Mouse (Mus musculus) stomach, embryonic 16.5 days (tissue): ENCODE data around the gene Card19. TPM values are rescaled to one million over a fixed set of nuclear protein-coding genes. Genes with fewer than 3 reads are reported as not detected.

Source experiments
- ATAC-seq: fragments of 200-750 bp; cut with Nextera tagmentation; 2 replicates; pipeline ENCODE4 v1.8.0; 2017; ENCODE audit warnings: moderate number of reproducible peaks, moderate TSS enrichment; ENCODE audit not compliant: insufficient read depth, low FRiP score
- H3K27ac ChIP-seq: fragments of 300-500 bp; sonication (generic); 2 replicates; pipeline ENCODE4 v1.5.1; 2014; ENCODE audit warnings: low read length
- H3K27me3 ChIP-seq: fragments of 300-500 bp; sonication (generic); 2 replicates; pipeline ENCODE4 v1.6.1; 2014; ENCODE audit warnings: low read length, control low read depth, mixed read lengths; ENCODE audit not compliant: control insufficient read depth, insufficient read depth
- H3K36me3 ChIP-seq: fragments of 300-500 bp; sonication (generic); 2 replicates; pipeline ENCODE4 v1.6.1; 2014; ENCODE audit warnings: low read length; ENCODE audit not compliant: control insufficient read depth, insufficient read depth
- H3K4me1 ChIP-seq: fragments of 300-500 bp; sonication (generic); 2 replicates; pipeline ENCODE4 v1.6.1; 2014; ENCODE audit warnings: low read length, control low read depth, mixed read lengths; ENCODE audit not compliant: control insufficient read depth, insufficient read depth
- H3K4me2 ChIP-seq: fragments of 300-500 bp; sonication (generic); 2 replicates; pipeline ENCODE4 v1.6.1; 2014; ENCODE audit warnings: low read depth, low read length, mixed read lengths
- H3K4me3 ChIP-seq: fragments of 300-500 bp; sonication (generic); replicated peaks from 2 replicates; pipeline ENCODE4 v1.5.1; 2014; ENCODE audit warnings: mild to moderate bottlenecking, low read length
- H3K9ac ChIP-seq: fragments of 300-500 bp; sonication (generic); 2 replicates; pipeline ENCODE4 v1.6.1; 2014; ENCODE audit warnings: low read length
- H3K9me3 ChIP-seq: fragments of 300-500 bp; sonication (generic); replicated peaks from 2 replicates; pipeline ENCODE4 v1.6.1; 2016; ENCODE audit warnings: low read length, control low read depth; ENCODE audit not compliant: control insufficient read depth
- WGBS: fragments of 180-500 bp; shearing (Covaris S2); extraction: QIAGEN DNeasy Blood & Tissue Kit; methylation state at CpG from one replicate; pipeline ENCODE4 v1.1.7; 2014; 5-methylcytosine and 5-hydroxymethylcytosine counted together
- polyA plus RNA-seq: library from polyadenylated mRNA; unstranded; fragments of >200 nt; fragmentation: Nextera tagmentation; extraction: Ambion mirVana; gene quantifications from 2 replicates; pipeline ENCODE4 v1.2.1, GENCODE M21; 2015

The Card19 gene
- polyA plus RNA-seq, 1 experiment from 2014 or later: 56.4 TPM

- WGBS: under 1% methylated on average over 82 of the region's 87 CpGs
- Histone ChIP-seq H3K36me3 (no peaks in the 10 kb centered on the region), H3K4me1 (peaks cover 48% of the 10 kb centered on the region), H3K27ac (peak within 1 kb of the TSS; percentile 83), H3K9ac (peak within 1 kb of the TSS; percentile 85), H3K9me3 (no peaks in the 10 kb centered on the region), H3K4me2 (peak within 1 kb of the TSS; percentile 99), H3K4me3 (peak within 1 kb of the TSS; percentile 91), H3K27me3 (no peaks in the 10 kb centered on the region)
- ATAC-seq: peak; percentile 95
Observed at GRCm38 (mm10) chr13:49187288-49188218, 28.3 kb downstream of the Card19 start, which contains the start of gene Ninj1. Gene Ninj1, plus strand, starts transcription at chr13:49187485.

DNA sequence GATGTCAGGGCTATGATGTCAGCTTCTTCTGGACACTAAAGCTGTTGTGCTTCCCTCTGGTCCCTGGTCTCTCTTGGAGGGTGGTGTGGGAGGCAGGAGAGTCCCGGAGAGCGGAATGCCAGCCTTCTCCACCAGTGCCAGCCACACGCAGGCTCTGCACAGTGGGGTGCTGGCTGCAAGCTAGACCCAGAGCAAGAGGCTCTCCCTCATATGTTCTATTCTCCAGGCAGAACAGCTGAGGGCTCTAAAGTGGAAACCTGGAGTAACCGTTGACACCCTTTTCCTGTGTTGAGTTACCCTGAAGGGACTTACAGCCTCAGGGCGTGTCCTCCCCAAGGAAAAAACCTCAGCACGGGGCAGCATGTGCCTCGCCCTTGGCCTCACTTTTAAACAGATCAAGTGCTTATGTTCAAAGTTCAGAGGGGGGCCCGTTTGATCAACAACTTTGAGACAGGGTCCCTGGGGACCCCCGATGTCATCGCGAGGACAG lies 29.0 kb downstream of the Card19 start:
- H3K4me1 ChIP-seq: peaks cover 48% of the 10 kb centered on the region
- H3K4me3 ChIP-seq: peak overlapping the region; percentile 91
- WGBS: 14% methylated on average over 11 of the region's 11 CpGs

DNA sequence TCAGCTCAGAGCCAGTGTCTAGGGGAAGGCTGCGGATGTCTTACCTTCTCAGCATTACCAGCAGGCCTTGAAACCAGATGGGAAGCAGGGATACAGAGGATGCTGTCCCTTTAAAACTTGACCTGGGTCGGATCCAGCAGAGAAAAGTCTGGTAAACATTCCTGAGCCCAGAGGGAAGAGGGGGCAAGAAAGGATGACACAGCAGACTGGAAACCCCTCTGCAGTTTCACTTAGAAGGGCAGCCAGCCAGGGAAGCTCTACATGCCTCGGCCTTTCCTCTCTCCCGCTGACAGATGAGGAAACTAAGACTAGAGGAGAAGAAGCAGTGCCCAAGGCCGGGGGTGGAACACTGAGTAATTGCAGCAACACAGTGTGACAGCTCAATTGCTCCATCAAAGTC lies 32.2 kb downstream of the Card19 start:
- no peak overlapping the region for H3K9ac ChIP-seq
- ATAC-seq: no peak
- no peaks in the 10 kb centered on the region for H3K9me3 ChIP-seq
- 37% methylated on average over 5 of the region's 5 CpGs for WGBS
- H3K27me3 ChIP-seq: no peaks in the 10 kb centered on the region
- no peak overlapping the region for H3K4me2 ChIP-seq
- peaks cover 27% of the 10 kb centered on the region for H3K4me1 ChIP-seq
- no peaks in the 10 kb centered on the region for H3K36me3 ChIP-seq
- H3K27ac ChIP-seq: peak overlapping the region; percentile 46
- H3K4me3 ChIP-seq: no peak overlapping the region

More for the DNA sequence above, 29.0 kb downstream of the Card19 start:
- Histone ChIP-seq H3K27me3 (no peaks in the 10 kb centered on the region), H3K4me2 (peak overlapping the region; percentile 99), H3K9me3 (no peaks in the 10 kb centered on the region), H3K36me3 (no peaks in the 10 kb centered on the region), H3K9ac (peak overlapping the region; percentile 85), H3K27ac (peak overlapping the region; percentile 83)
- peak; percentile 54; the same call in 1 of the 2 replicates for ATAC-seq

DNA sequence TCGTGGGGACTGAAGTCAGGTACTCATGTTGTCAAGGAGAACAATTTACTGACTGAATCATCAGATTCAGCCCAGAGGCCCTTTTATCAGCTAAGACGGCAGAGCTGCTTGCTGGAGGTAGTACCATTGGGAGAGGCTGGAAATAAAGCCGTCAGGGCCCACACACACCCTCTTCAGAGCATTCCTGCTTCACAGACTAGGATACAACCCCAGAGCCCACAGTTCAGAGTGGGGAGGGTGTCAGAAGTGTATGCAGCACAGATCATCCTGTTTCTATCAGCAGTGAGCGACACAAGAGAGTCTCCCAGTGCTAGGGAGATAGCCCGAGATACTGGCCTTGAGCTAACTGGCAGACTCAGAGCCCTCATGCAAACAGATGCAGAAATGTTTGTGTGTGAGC lies 32.7 kb downstream of the Card19 start:
- 0 out of 2 replicates have a peak overlapping the region, but pooled peaks have one; percentile 28 for H3K9ac ChIP-seq
- 41% methylated on average over 5 of the region's 5 CpGs for WGBS
- H3K4me2 ChIP-seq: no peak overlapping the region
- ATAC-seq: no peak
- no peaks in the 10 kb centered on the region for H3K27me3 ChIP-seq
- H3K27ac ChIP-seq: peak overlapping the region; percentile 46
- H3K4me1 ChIP-seq: peaks cover 22% of the 10 kb centered on the region
- H3K9me3 ChIP-seq: no peaks in the 10 kb centered on the region
- H3K36me3 ChIP-seq: no peaks in the 10 kb centered on the region
- H3K4me3 ChIP-seq: no peak overlapping the region

GRCm38 (mm10) chr13:49181411-49181984 lies 34.3 kb downstream of the Card19 start:
- no peak for ATAC-seq
- Histone ChIP-seq H3K27ac (no peak overlapping the region), H3K4me1 (peaks cover 15% of the 10 kb centered on the region), H3K4me3 (no peak overlapping the region), H3K9ac (no peak overlapping the region), H3K9me3 (no peaks in the 10 kb centered on the region), H3K36me3 (no peaks in the 10 kb centered on the region), H3K27me3 (no peaks in the 10 kb centered on the region), H3K4me2 (no peak overlapping the region)
- WGBS: 90% methylated on average over 3 of the region's 3 CpGs

GRCm38 (mm10) chr13:49180691-49181090 lies 35.1 kb downstream of the Card19 start:
- no peaks in the 10 kb centered on the region for H3K36me3 ChIP-seq
- H3K27me3 ChIP-seq: no peaks in the 10 kb centered on the region
- H3K9me3 ChIP-seq: no peaks in the 10 kb centered on the region
- H3K27ac ChIP-seq: no peak overlapping the region
- WGBS: 61% methylated on average over 1 of the region's 1 CpGs
- H3K4me1 ChIP-seq: peaks cover 12% of the 10 kb centered on the region
- no peak overlapping the region for H3K9ac ChIP-seq
- no peak overlapping the region for H3K4me2 ChIP-seq
- no peak overlapping the region for H3K4me3 ChIP-seq
- ATAC-seq: no peak

- Histone ChIP-seq H3K36me3 (no peaks in the 10 kb centered on the region), H3K9me3 (no peaks in the 10 kb centered on the region), H3K27me3 (no peaks in the 10 kb centered on the region), H3K4me3 (no peak overlapping the region), H3K4me1 (peaks cover 12% of the 10 kb centered on the region), H3K4me2 (no peak overlapping the region), H3K27ac (no peak overlapping the region), H3K9ac (no peak overlapping the region)
- no peak for ATAC-seq
- 81% methylated on average over 5 of the region's 5 CpGs for WGBS
Observed at GRCm38 (mm10) chr13:49180274-49180673, 35.6 kb downstream of the Card19 start.

DNA sequence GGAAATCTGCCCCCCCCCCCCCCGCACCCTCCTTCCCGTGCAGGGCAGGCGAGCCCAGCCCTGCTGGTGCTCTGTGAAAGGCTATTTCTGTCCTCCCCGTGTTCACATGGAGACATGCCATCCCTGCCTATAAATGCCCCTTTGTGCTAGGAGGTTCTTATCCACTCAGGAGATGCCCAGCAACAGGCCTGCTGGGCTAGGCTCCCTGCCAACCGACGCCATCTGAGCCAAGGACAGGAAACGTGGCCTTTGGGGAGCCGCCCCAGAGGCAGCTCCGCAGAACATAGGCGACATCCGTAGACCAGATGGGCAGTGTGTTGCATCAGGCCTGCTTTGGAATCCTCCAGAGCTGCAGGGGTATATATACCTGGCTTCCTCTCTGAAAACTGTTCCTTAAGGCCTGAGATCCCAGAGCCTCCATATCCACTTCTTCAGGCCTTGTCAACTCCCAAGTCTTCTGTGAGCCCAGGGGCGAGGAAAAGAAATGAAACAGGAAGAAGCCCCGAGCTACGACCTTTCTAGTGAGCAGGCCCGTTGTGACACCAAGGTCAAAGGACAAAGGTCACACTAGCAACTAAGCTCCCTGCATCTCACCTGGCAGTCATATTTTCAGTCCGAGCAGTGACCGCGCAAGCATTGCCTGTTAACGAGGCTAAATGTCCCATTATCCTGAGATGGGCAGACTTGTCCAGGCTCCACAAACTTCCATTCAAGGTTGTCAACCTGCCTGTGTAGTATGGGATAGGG lies 36.8 kb downstream of the Card19 start:
- Histone ChIP-seq H3K4me3 (no peak overlapping the region), H3K36me3 (no peaks in the 10 kb centered on the region), H3K27me3 (no peaks in the 10 kb centered on the region), H3K4me1 (peaks cover 12% of the 10 kb centered on the region), H3K9ac (peak overlapping the region; percentile 7; the same call in 1 of the 2 replicates), H3K4me2 (no peak overlapping the region), H3K27ac (no peak overlapping the region), H3K9me3 (no peaks in the 10 kb centered on the region)
- peak; percentile 30; the same call in 1 of the 2 replicates for ATAC-seq
- 62% methylated on average over 19 of the region's 19 CpGs for WGBS
